Mouse (Mus musculus) spleen, adult 18-20 months (tissue): Measurements from ENCODE around the gene Lcmt2.
A peak's percentile ranks its signal among the peaks of the same experiment; 100 is the strongest.

ENCODE experiments used
- DNase-seq, 2 experiments: peaks; one replicate each; pipeline ENCODE4 v3.0.0; 2022; ENCODE audit warnings: mixed read lengths in 2 of 2

Gene Lcmt2

DNA sequence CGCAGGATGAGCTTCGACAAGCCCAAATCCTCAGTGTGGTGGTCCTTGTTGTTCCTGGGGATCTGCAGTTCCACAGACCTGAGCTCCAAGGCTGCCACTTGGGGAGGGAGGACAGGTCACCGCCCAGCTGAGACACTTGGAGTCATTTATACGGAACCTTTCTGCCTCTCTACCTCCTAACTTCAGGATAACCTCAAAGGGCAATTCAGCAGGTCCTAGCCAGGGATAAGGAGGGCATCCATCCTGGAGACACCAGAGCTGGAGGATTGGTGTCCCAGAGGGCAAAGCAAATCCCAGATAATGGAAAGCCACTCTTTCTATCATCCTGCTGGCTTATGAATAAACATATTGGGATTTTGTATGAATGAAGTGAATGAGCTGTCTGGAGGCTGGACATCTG is 30.8 kb downstream of the Lcmt2 start, which contains the start of gene Tgm7:
Tgm7 (minus strand) TSS at position 101 of the 400 bp plus-strand sequence.
- no peak for DNase-seq

DNA sequence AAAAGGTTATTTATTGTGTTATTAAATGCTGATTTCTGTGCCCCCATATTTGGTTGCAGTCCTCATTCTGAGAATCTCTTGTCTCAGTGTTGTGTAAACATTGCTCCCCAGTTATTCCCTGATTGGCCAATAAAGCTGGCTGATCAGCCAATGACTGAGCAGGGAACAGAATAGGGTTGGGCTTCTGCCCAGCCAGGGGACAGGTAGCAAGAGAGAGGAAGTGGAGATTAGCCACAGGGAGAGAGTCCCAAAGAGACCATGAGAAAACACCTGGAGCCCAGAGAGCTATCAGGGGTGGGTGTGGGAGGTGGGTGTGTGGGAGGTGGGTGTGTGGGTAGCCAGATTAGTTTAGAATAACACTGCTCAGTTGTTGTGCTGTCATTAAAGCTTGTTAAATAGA is 34.5 kb downstream of the Lcmt2 start:
- DNase-seq = no peak

DNA sequence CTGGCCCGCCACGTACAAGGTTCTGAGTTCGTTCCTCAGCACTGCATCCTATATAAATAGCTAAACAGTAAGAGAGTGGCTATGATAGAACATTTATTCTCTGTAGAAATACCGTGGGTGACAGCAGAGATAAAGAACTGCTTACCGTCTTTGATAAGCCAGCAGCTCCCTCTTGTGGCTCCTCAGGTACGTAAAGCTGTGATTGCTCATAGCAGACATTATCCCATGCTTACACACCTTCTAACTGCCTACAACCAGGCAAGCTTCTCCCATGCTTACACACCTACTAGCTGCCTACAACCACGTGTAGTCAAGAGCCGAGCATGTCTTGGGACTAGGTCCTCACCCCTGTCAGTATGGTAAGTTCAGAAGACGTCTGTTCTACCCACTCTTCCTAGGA is 38.4 kb downstream of the Lcmt2 start:
- peak in 1 of 2 experiments; percentile 53 for DNase-seq

DNA sequence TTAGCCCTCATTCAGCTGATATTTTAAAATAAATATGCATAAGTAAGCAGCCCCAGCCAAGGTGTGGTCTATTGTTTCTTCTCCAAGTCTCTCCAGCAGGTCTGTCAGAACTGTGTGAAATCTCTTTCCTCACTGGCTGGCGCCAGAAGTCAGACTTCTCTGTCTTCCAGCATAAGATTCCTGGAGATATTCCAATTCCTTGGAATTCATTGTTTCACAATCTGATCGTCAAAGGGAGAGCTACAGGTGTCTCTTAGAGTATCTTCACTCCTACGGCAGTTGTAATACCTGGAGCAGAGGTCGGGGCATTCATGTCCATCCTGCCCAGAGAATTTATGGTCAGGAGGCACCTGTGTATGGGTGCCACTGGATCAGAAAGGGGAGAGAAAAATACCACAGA is 50.7 kb downstream of the Lcmt2 start:
- DNase-seq = no peak

DNA sequence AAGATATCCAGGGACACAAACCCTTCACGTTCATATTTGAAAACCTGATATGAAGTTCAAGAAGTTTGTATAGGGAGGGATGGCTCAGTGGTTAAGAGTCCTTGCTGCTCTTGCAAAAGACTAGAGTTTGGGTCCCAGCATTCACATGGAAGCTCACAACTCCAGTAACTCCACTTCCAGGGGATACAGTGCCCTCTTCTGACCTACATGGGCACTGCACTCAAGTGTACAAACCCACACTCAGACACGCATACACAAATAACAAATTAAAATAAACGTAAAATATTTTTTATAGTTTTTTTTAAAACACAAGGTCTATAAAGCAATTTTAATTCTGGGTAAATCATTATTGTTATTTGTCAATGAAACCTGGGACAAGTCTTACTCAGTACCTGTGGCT is 51.9 kb downstream of the Lcmt2 start:
- DNase-seq = no peak

DNA sequence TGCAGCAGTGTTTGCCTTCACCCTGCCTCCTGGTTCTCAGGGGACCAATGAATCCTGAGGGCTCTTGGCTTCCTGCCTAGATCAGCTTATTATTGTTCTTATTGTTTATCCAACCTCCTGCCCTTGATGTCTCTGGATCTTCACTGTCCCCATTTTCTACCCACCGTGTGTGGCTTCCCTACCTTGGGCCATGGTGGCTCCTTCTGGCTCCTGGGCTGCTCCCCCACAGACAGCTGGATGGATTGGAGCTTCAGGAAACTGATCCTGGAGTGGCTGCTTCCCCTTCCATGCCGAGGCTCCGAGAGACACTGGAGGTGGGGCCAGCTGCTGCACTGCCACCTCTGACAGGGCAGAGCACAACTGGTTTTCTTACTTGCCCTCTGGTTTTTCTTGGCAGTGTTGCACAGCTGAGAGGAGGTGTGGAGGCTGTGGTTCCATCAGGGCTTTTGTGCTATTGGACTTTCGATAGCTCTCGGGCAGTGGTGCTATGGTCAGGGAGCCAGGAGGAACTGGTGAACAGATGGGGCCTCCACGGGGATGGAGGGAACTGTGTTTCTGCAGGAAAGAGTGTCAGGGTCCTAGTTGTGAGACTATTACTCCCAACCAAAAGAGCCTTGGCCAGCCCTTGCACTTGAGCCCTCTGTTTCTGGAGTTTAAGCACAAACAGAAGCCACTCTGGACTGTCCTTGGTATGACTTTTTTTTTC is 54.8 kb downstream of the Lcmt2 start, which contains the start of gene Tgm5:
Tgm5 (minus strand) TSS at position 362 of the 706 bp plus-strand sequence.
- DNase-seq = no peak

DNA sequence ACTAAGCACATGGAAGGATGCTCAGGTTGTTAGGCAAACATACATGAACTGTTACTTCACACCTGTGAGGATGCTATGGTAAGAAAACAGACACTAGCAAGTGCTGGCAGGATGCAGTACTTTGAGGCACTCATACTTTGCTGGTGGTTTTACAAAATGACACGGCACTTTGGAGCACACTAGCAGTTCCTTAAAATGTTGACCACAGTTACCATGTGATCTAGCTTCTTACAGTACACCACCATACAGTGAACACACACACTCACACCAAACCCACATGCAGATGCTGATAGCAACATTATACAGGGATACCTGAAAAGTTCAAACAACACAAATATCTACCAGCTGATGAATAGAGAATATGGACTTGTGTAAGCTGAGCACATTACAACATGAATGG is 57.8 kb downstream of the Lcmt2 start:
- DNase-seq = no peak
